Mouse (Mus musculus) adrenal gland, postnatal 14 days (tissue): ENCODE measurements around the gene Grin3b. TPM values are rescaled to one million over a fixed set of nuclear protein-coding genes. Genes with fewer than 3 reads are reported as not detected.

Source experiments
- DNase-seq: peaks from one replicate; pipeline ENCODE4 v3.0.0; 2021; ENCODE audit warnings: mixed read lengths
- total RNA-seq: library from RNA; stranded (reverse); gene quantifications from 2 replicates; pipeline ENCODE4 v1.2.3, GENCODE M21; 2021

Gene Grin3b
- total RNA-seq, 1 experiment from 2014 or later, result not detected

DNA sequence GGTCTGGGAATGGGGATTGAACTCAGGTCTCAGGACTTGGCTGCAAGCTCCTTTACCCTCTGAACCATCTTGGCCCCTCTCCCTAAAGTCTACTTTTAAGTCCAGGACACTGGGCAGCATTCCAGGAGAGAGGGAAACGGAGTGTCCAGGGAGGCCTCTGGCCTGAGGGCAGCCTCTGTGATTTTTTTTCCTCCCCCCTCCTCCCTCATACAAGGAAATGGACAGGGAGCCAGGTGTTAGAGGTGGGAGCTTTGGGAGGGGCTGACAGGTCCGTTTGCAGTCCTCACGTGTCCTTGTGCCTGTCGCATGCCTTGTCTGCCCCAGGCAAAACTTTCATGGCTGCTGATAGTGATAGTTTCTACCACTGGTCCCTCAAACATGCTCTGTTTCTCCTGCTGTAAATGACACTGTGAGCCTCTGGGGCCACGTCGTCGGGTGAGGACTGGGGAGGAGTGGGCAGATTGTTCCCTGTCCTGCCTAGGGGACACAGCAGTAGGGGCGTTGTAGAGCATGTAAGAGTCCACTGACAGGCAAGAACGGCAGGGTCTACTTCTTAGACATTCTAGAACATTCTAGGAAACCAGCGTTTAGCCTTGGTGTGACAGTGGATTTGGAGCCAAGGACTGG lies 34.1 kb upstream of the Grin3b start:
- peak; percentile 41 for DNase-seq

DNA sequence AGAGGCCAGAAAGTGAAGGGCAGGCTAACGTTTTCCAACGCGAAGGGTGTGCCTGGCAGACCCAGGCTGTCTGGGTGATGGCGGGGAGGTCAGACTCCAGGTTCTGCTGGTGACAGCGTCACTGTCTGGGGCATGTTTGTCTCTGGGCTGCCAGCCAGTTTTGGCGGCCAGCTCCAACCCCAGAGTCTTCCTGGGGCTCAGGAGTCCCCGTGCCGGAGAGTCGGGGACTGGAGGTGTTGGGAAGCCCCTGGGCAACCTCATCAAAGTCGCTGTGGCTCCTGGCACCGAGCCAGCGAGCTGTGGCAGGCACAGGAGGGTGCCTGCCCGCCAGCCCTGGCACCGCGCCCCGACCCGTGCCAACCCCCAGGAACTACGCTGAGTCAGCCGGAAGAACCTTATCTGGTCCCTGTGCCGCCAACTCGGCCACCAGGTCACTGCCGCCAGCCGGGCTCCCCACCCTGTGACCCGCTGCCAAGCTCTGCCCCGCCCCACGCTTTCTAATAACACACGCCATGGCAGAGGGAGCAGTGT lies 33.5 kb upstream of the Grin3b start:
- DNase-seq, result peak; percentile 96

DNA sequence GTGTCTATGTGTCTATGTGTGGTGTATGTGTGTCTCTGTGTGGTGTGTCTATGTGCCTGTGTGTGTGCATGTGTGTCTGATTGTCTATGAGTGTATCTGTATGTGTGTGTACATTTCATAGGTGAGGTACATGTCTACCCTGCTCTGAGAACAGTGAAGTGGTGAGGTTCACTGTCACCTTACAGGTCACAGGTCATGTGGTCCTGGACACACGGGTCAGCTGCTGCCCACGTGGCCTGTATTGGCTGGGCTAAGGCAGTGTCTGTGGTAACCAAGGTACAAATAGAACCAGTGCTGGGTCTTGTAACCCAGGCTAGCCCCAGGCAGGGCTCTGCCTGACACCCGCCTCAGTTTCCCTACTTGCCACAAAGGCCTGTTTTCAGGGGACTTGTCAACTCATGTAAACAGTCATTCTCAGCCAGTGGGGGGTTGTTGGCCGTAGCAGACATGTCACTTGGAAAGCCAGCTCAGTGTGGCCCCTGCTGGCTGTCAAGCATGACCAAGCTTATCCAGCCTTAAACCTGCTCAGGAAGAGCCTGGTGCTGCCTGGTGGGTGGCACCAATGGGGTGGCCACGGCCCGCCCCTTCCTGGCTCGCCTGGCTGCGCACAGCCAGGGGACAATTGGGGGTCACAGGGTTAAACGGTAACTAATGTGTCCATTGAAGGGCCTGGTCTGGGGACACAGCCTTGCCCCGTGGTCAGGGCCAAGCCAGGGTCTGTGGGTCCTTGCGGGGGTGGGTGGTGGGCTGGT lies 32.6 kb upstream of the Grin3b start:
- no peak for DNase-seq

DNA sequence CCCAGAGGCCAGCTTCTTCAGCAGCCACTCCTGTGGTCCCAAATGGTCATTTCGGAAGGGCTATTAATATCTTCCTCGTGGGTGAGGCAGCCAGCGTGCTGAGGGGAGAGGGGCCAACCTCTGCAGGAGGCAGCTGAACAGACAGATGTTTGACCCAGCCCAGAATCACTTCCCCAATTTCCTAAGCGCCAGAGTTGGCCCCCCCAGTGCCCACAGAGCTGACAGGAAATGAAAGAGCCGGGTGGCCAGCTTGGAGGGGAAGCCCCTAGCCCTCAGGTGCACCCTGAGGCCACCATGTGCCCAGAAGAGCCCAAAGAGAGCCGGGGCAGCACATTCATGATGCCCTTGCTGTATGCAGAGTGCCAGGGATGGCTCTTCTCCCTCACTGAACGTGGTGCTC lies 29.8 kb upstream of the Grin3b start:
- DNase-seq, result peak; percentile 39

DNA sequence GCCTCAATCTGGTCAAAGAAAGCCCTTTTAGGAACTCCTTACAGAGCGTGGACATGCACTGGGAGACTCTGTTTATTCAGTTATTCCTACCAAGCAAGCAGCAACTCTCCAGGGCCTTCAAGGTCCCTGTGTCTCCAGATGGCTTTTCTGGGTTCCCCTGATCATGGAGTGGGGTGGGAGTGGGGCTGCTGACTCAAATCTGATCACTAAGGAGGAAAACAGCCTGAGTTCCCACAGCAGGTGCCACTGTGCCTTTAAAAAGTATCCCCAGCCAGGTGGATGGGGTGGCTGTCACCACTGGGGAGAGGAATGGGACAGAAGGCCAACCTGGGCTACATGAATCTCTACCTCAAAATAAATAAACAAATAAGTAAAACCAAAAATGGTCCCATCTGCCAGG lies 27.5 kb upstream of the Grin3b start:
- DNase-seq, result no peak

DNA sequence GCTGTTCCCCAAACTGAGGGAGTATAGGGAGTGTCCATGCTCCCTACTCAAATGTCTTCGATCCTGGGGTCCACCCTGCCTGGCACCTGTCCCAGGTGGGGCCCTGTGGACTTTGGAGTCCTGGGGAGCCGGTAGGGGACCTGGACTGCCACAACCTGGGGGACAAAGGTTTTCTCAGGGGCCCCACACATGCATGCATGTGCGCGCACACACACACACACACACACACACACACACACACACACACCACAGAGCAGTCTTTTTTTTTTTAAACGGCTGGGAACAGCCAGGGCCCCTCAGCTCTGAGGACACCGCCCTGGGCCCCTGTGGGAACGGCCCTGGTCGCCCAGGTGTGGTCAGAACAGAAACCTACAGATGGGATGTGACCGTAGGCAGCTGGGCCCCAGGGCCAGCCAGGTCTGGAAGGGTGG lies 27.0 kb upstream of the Grin3b start:
- DNase-seq, result no peak

DNA sequence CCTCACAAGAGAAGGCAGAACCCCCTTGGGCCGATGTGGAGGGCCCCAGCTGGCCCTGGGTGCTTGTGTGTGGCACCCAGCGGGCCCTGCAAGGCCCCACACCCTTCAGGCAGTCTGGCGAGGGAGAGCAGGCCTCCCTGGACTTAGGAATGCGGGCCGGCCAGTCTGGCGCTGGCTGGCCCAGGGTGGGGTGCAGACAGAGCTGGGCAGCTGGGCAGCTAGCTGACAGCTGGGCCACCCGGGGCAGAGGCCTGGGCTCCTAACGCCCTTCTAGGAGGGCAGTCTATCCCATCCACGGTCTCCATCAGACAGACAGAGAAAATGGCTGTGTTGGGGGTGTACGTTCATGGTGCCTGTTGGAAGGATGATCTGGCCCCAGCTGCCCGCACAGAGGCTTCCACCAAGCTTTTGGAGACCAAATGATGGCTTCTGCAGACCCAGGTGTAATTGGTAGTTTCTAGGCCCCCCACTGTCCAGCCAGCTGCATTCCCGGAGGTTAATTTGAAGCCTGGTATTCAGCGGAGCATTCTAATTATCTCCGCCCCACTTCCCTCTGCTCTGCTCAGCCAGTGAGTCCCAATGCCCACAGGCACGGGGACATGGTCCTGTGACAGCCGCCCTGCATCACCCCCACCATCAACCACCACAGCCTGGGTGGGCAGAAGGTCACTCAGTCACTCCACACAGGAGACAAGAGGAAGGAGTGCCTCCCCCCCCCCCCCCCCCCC lies 24.8 kb upstream of the Grin3b start:
- no peak for DNase-seq

DNA sequence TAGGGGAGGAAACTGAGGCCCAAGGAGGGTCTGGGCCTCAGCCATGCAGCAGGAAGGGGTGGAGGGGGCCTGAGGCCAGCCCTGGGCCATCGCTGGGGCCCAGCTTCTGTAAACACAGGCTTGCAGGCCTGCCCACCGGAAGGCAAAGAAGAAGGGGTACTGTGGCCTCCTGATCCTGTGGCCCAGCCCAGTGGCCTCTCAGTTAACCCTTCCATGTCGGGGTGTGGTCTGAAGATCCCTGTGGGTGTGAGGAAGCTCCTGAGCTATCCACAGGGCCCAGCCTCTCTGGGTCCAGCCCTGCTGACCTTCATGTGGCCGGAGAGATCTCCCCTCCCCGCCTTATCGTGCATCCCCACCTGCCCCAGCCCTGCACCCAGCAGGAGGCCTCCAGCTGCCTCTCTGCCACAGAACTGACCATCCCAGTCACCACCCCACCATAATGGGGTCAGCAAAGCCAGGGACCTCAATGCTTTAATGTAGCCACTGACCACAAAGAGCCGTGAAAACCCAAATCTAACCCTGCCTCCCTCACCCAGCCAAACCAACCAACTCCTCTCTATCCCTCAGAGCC lies 23.7 kb upstream of the Grin3b start:
- no peak for DNase-seq

DNA sequence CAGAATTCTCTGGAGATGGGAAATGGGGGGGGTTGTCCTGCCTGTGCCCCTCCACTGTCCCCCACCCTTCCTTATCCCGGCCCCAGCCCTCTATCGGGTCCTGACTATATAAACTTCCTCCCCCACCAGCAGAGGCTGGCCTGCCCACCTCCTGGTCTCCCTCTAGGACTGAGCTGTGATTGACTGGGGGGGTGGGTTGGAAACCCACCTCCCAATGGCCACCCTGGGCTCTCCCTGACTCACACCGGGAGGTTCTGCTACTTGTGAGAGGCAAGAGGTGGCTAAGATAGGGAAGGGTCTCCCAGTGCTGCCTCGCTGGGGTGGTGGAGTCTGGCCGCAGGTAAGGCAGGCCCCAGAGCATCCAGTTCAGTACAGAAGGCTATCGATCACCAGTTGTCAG lies 23.0 kb upstream of the Grin3b start:
- DNase-seq, result no peak

DNA sequence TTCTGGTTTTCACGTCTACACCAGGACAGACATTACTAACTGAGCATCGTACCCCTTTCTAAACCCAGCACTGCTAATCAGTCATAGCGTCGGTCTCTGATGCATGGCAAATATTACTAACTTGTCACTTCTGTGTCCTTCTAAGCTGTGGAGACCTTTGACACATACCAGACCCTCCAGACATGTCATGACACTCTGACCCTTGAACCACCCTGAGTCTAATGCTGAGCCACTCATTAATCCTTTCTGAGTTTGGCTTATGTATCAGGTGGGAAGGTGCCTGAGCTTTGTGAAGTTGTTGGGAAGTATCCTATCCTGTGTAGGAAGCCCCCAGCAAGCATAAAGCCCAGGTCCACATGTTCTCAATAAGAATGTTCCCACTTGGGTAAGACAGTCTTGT lies 20.6 kb upstream of the Grin3b start:
- DNase-seq, result no peak

DNA sequence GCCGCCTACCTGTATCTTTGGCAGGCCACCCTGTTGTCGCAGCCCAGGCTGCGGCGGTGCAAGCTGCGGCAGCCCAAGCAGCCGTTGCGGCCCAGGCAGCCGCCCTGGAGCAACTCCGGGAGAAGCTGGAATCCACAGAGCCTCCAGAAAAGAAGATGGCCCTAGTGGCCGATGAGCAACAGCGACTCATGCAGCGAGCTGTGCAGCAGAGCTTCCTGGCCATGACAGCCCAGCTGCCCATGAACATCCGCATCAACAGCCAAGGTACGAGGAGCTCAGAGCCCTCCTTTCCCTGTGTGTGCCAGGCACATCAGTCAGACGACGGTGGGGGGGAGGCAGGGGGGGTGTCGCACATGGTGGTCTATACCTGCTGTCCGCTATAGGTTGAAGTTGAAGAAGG lies 19.9 kb upstream of the Grin3b start:
- DNase-seq, result no peak

DNA sequence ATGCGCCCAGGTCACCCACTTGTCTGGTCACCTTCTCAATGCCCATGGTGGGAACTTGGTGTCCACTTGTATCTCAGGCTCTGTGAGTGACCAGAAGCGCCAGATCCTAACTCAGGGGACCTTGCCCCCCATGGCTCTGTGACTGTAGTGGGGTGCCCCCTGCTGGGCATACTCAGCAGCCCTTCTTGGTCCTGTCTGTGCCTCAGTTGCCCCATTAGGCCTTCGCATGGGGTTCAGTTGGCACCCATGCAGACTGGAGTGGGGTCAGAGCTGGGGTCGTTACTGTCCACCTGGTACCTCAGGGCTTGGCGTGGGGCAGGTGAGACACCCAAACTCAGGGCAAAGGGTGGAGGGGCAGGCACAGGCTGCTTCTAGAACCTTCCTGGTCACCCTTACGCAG lies 16.6 kb upstream of the Grin3b start:
- DNase-seq, result peak; percentile 56

DNA sequence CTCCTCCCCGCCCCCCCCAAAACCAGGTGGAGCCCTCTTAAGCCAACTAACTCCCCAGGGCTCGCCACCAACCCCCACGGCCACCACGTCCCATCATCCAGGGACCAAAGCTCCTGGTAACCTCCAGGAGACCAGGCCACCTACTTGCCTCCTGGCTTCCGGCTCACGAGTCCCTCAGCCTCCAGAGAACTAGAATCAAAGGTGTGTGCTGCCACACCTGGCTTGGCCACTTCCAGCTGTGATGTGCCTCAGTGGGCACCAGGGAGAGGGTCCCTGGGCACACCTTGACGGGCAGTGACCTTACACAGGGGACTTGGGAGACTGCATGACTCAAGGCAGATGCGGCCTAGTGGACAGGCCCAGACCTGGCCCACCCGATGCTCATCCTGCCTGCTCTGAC lies 14.8 kb upstream of the Grin3b start:
- DNase-seq, result no peak

DNA sequence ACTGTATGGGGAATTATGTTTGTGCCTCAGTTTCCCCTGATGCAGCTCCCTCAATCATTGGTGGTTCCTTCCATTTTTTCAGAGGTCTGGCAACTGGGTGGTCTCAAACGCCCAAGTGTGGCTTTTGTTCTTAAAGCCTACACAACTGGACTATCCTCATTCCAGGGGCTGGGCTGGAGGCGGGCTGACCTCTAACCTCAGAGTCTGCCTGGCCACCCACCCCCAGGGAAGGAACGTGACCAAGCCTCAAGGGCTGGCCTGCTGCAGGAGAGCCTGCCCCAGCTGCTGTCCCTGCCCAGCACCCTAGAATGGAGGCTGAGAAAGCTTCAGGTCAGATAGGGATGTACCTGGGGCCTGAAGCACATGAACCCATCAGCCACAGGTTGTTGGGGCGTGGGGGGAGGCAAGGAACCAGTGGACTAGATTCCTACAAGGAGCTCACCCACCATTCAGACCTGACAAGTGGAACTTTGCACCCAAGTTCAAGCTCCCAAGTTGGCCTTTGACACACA lies 13.8 kb upstream of the Grin3b start:
- no peak for DNase-seq

DNA sequence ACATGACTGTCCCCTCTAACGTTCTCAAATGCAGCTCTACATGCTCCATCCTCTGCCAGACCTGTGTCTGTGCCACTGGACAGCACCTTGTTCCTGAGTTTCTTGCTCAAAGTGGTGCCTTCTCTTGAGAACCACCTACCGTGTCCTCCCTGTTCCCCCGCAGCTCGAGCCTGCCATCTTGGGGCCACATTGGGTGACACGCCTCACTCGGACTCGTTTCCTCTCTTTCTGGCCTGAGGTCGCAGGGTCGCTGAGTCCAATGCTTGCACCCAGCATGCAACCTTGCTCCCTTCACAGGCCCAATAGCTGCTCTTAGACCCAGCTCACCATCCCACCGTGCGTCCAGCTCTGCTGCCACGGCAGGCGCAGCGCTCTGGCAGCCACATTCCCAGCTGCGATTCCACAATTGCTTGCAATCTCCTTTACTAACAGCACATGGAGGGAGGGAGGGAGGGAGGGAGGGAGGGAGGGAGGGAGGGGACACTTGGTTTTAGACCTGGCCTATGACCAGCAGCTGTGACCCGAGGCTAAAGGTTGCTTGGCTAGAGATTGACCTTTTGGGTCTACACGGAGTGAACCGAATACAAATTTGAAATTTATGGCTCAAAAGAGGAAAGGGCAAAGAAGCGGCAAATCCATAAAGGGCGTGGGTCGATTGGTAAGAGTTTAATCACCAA lies 12.2 kb upstream of the Grin3b start:
- peak; percentile 91 for DNase-seq

DNA sequence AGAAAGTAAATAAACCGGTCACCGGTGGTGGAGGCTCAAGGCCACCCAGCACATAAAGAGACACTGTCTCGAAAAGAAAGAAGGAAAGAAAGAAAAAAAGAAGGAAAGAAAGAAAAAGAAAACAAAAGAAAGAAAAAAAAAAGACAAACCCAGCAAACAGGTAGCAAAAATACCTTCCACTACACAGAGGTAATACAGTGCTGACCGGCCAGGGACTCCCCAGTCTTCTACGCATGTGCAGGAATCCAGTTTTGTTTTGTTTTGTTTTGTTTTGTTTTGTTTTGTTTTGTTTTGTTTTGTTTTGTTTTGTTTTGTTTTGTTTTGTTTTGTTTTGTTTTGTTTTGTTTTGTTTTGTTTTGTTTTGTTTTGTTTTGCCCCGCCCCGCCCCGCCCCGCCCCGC lies 11.1 kb upstream of the Grin3b start:
- peak; percentile 52 for DNase-seq

DNA sequence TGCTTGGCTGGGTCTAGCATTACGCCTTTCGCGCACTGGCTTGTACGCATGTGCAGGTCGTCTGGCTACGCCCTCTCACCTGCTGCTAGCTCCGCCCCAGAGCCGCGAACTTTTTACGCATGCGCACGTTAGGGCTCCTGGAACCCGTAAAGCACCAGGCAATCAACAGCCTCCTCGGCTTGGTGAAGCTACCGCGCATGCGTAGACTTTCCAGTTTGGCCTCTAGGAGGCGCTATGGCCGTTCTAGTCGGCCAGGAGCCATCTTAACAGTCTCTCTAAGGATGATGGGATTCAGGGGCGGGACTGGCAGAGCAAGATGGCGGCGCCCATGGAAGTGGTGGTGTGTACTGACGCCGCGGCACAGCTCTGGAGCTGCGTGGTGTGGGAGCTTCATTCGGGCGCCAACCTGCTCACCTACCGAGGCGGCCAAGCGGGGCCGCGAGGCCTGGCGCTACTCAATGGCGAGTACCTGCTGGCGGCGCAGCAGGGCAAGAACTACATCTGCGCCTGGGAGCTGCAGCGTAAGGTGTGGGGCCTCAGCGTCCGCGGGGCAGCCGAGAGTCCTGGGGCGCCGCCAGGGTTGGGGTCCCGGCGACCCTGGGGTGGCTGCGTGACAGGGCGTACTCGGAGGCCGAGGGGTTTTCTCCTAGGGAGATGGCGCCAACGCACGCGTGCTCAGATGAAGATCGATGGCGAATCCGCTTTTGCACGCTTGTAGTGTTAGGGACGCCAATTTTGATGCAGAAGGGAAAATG lies 10.5 kb upstream of the Grin3b start, which contains the start of gene Wdr18:
TSS of gene Wdr18 (plus strand) at position 306 of the 755 bp plus-strand sequence.
- peak; percentile 100 for DNase-seq

DNA sequence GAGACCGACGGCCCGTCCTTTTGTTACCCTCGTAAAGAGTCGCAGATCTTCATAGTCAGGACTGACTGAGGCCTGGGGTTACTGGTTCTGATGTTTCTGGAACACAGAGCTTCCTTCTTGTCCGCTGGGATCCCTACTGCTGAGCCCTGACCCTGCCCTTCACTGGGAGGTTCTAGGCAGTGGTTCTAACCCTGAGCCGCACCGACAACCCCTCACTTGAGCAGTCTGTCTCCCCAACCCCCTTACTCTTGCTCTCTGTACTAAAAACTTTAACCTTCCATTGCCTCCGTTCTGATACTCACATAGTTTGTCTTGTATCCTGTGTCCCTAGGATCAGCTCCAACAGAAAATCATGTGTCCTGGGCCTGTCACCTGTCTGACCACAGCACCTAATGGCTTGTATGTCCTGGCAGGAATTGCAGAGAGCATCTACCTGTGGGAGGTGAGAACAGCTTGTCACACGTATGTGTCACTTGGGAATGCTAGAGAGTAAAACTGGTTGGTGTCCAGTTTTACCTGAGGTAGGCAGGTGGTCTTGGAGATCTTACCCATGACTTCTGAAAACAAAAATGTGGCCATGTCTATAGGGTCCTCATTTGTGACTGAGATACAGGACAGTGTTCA lies 9.7 kb upstream of the Grin3b start:
- DNase-seq, result no peak

DNA sequence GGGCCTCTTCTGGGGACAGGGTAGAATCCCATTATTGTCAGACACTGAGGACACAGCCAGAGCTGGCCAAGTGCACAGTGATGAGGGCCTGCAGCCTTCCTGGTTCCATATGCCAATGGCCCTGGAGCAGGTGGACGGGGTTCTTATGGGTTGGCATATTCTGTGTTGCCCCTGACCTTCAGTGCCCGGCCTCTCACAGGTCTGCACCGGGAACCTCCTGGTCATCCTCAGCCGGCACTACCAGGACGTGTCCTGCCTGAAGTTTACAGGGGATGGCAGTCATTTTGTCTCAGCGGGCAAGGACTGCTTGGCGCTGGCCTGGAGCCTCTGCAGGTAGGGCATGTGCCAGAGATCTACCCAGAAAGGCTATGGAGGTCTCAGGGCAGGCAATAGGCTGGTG lies 5.8 kb upstream of the Grin3b start:
- DNase-seq, result no peak

DNA sequence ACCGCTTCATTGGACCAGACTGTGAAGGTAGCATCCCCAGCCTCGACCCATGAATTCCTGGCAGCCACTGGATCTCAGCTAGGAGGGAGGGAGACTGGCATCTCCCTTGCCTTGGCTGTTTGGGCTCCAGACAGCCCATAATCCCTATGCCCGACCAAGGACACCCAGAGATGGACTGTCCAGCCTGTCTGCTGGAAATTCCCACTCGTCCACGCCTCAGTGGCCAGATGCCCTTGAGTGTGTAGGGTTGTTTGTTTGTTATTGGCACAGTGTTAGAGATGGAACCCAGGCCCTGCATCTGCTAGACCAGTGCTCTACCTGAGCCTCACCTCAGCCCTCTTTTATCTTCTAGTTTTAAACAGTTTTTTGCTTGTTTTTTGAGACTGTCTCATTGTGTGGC lies 5.2 kb upstream of the Grin3b start:
- no peak for DNase-seq
